Comparison of ENCODE assay signal across 18 mouse cellular contexts in genomic region chr9:69364117-69364516, GRCm38 (mm10). TPM values are rescaled to one million over a fixed set of nuclear protein-coding genes. Genes with fewer than 3 reads are reported as not detected.
A peak's percentile ranks its signal among the peaks of the same experiment; 100 is the strongest.
DNase-seq lines count a peak whose midpoint lies in the region; ATAC-seq and TF ChIP-seq lines count a peak whose summit lies in the region.
"Had no signal": no experiment of that assay in that cellular context is flagged by ENCODE, and none has a peak within 500 bp of the region (broad histone marks: within the 10 kb centered on the region; RNA-seq: fewer than 3 reads in every experiment).

No protein-coding gene starts in this region.

- TF ChIP-seq CTCF in midbrain, postnatal 0 days (IDR thresholded peaks at IDR 0.05), result no peak
- no peak for TF ChIP-seq CTCF in brain, embryonic 14.5 days (IDR thresholded peaks at IDR 0.05; ENCODE audit: borderline replicate concordance, extremely low read depth, insufficient read depth, insufficient read length)

- no peaks in the 10 kb centered on the region for H3K9me3 ChIP-seq in heart, embryonic 11.5 days (replicated peaks; ENCODE audit: control insufficient read depth, low read length)
- H3K9me3 ChIP-seq in midbrain, embryonic 10.5 days (replicated peaks), result no peaks in the 10 kb centered on the region
- H3K9me3 ChIP-seq in midbrain, postnatal 0 days (ENCODE audit: low read length), result no peaks in the 10 kb centered on the region
- H3K9me3 ChIP-seq in forebrain, embryonic 15.5 days, result no peaks in the 10 kb centered on the region
- H3K9me3 ChIP-seq: embryonic facial prominence, embryonic 12.5 days; heart, embryonic 15.5 days; neural tube, embryonic 15.5 days had no signal

- 59% methylated on average over 16 of the region's 16 CpGs for WGBS in heart, embryonic 11.5 days (ENCODE audit: insufficient replicate concordance)
- WGBS in midbrain, embryonic 10.5 days, result 53% methylated on average over 16 of the region's 16 CpGs
- WGBS in midbrain, postnatal 0 days, result 53% methylated on average over 16 of the region's 16 CpGs
- 40% methylated on average over 16 of the region's 16 CpGs for WGBS in forebrain, embryonic 15.5 days

- no peaks in the 10 kb centered on the region for H3K27me3 ChIP-seq in heart, embryonic 11.5 days (ENCODE audit: control insufficient read depth, insufficient read depth, low read length)
- H3K27me3 ChIP-seq in midbrain, embryonic 10.5 days (ENCODE audit: low read depth, poor library complexity, severe bottlenecking), result no peaks in the 10 kb centered on the region
- H3K27me3 ChIP-seq in midbrain, postnatal 0 days (ENCODE audit: insufficient read depth, low read length), result no peaks in the 10 kb centered on the region
- H3K27me3 ChIP-seq in forebrain, embryonic 15.5 days, result no peaks in the 10 kb centered on the region
- H3K27me3 ChIP-seq: embryonic facial prominence, embryonic 12.5 days; heart, embryonic 15.5 days; neural tube, embryonic 15.5 days had no signal

- no peak overlapping the region for H3K4me3 ChIP-seq in heart, embryonic 11.5 days (ENCODE audit: low read depth, low read length)
- no peak overlapping the region for H3K4me3 ChIP-seq in midbrain, embryonic 10.5 days
- H3K4me3 ChIP-seq in midbrain, postnatal 0 days (ENCODE audit: low read depth, low read length), result no peak overlapping the region
- no peak overlapping the region for H3K4me3 ChIP-seq in forebrain, embryonic 15.5 days
- H3K4me3 ChIP-seq: embryonic facial prominence, embryonic 12.5 days; heart, embryonic 15.5 days; left cerebral cortex, adult 2 months; neural tube, embryonic 15.5 days had no signal

- DNase-seq in heart, adult 9 months (ENCODE audit: low spot score in 2 of 2), result no peak
- peak; percentile 15 for DNase-seq in midbrain, embryonic 10.5 days (ENCODE audit: low spot score)
- no peak for DNase-seq in midbrain, postnatal 0 days (ENCODE audit: low spot score)
- peak; percentile 47 for DNase-seq in brain, embryonic 14.5 days (ENCODE audit: low read depth)
- DNase-seq in urinary bladder, postnatal 4 days (ENCODE audit: low spot score in 2 of 2), result no peak
- DNase-seq in layer of hippocampus, postnatal 25 days (ENCODE audit: extremely low spot score in 1 of 2, low spot score in 1 of 2), result no peak
- DNase-seq: adrenal gland, postnatal 10 days; cerebellum, adult 9-10 months; gastrocnemius, postnatal 14 days; liver; lung, postnatal 14 days; thymus, adult 2 months had no signal

- ATAC-seq in heart, embryonic 11.5 days (replicated peaks; ENCODE audit: insufficient number of reproducible peaks, low FRiP score, low TSS enrichment), result no peak
- ATAC-seq in midbrain, postnatal 0 days (ENCODE audit: low FRiP score), result no peak
- ATAC-seq in forebrain, embryonic 15.5 days (replicated peaks), result no peak

- no peak for TF ChIP-seq POLR2A in brain, embryonic 14.5 days (IDR thresholded peaks at IDR 0.05; ENCODE audit: borderline replicate concordance, extremely low read depth, insufficient read depth, insufficient read length, poor library complexity, severe bottlenecking)

- H3K9ac ChIP-seq in heart, embryonic 11.5 days (ENCODE audit: low read depth, low read length), result no peak overlapping the region
- H3K9ac ChIP-seq in midbrain, postnatal 0 days (replicated peaks; ENCODE audit: low read length, poor library complexity, severe bottlenecking), result no peak overlapping the region
- H3K9ac ChIP-seq in forebrain, embryonic 15.5 days (replicated peaks), result no peak overlapping the region
- H3K9ac ChIP-seq: embryonic facial prominence, embryonic 12.5 days; heart, embryonic 15.5 days; neural tube, embryonic 15.5 days had no signal

- H3K36me3 ChIP-seq in heart, embryonic 11.5 days (ENCODE audit: control insufficient read depth, insufficient read depth, low read length), result no peaks in the 10 kb centered on the region
- no peaks in the 10 kb centered on the region for H3K36me3 ChIP-seq in midbrain, embryonic 10.5 days
- no peaks in the 10 kb centered on the region for H3K36me3 ChIP-seq in midbrain, postnatal 0 days (ENCODE audit: insufficient read depth, low read length)
- H3K36me3 ChIP-seq in forebrain, embryonic 15.5 days, result no peaks in the 10 kb centered on the region
- H3K36me3 ChIP-seq: heart, embryonic 15.5 days; neural tube, embryonic 15.5 days had no signal

- no peaks in the 10 kb centered on the region for H3K4me1 ChIP-seq in heart, embryonic 11.5 days (ENCODE audit: control insufficient read depth, insufficient read depth, low read length)
- H3K4me1 ChIP-seq in midbrain, embryonic 10.5 days, result peaks cover under 1% of the 10 kb centered on the region
- peaks cover under 1% of the 10 kb centered on the region; the same call in 1 of the 2 replicates for H3K4me1 ChIP-seq in midbrain, postnatal 0 days (ENCODE audit: insufficient read depth, low read length)
- no peaks in the 10 kb centered on the region for H3K4me1 ChIP-seq in forebrain, embryonic 15.5 days
- H3K4me1 ChIP-seq: embryonic facial prominence, embryonic 12.5 days; heart, embryonic 15.5 days had no signal

- H3K4me2 ChIP-seq in heart, embryonic 11.5 days, result peak overlapping the region; percentile 17; the same call in 1 of the 2 replicates
- no peak overlapping the region for H3K4me2 ChIP-seq in midbrain, postnatal 0 days (ENCODE audit: low read depth, low read length, poor library complexity, severe bottlenecking)
- 0 out of 2 replicates have a peak overlapping the region, but pooled peaks have one; percentile 7 for H3K4me2 ChIP-seq in forebrain, embryonic 15.5 days (replicated peaks)
- H3K4me2 ChIP-seq: embryonic facial prominence, embryonic 12.5 days; heart, embryonic 15.5 days; neural tube, embryonic 15.5 days had no signal

- no peak overlapping the region for H3K27ac ChIP-seq in heart, embryonic 11.5 days (ENCODE audit: low read depth, low read length)
- no peak overlapping the region for H3K27ac ChIP-seq in midbrain, embryonic 10.5 days (replicated peaks)
- no peak overlapping the region for H3K27ac ChIP-seq in midbrain, postnatal 0 days (ENCODE audit: low read depth, low read length)
- no peak overlapping the region for H3K27ac ChIP-seq in forebrain, embryonic 15.5 days (replicated peaks)
- H3K27ac ChIP-seq: embryonic facial prominence, embryonic 12.5 days; heart, embryonic 15.5 days; left cerebral cortex, adult 2 months; neural tube, embryonic 15.5 days had no signal

RNA-seq across cellular contexts. Expression of gene Ice2, which starts 33.6 kb away (rescaled TPM):
- 14.5 and 15.6 TPM in 2 replicates for polyA plus RNA-seq in heart, embryonic 11.5 days (2014; fragmentation: Nextera tagmentation; extraction: Ambion mirVana)
- 21.9 and 23.2 TPM in 2 replicates for polyA plus RNA-seq in midbrain, embryonic 10.5 days (2016; fragmentation: Nextera tagmentation; extraction: Ambion mirVana)
- 7.3 and 8.9 TPM in 2 replicates for total RNA-seq in midbrain, postnatal 0 days (2014; rRNA removed)
- polyA plus RNA-seq in midbrain, postnatal 0 days (2015; fragmentation: Nextera tagmentation; extraction: Ambion mirVana), result 4.9 and 5.0 TPM in 2 replicates
- polyA plus RNA-seq in brain, embryonic 14.5 days (2012; rRNA removed), result 9.1 and 9.2 TPM in 2 replicates
- 14.4 and 16.4 TPM in 2 replicates for polyA plus RNA-seq in forebrain, embryonic 15.5 days (2015; fragmentation: Nextera tagmentation; extraction: Ambion mirVana)
- total RNA-seq in layer of hippocampus, postnatal 25 days (2021), result 10 to 100 TPM in 1 of 2 experiments, 1 to 10 TPM in 1; 9.8 to 10.9 TPM

Comparison
In these comparisons a context has a peak if more than half of its experiments do, and no peak if none do; other contexts are left out.
1. DNase-seq: peak in midbrain, embryonic 10.5 days (single experiment) and brain, embryonic 14.5 days (single experiment); none in heart, adult 9 months (0 of 2), midbrain, postnatal 0 days (single experiment), urinary bladder, postnatal 4 days (0 of 2) and layer of hippocampus, postnatal 25 days (0 of 2).